Mouse (Mus musculus) heart, postnatal 14 days (tissue): ENCODE measurements at regions not wholly inside any gene's neighbourhood (a gene's known extent, or its start where the extent isn't known, plus 50 kb on each side); places are given as distances from the start of the nearest gene placed in this dataset.

Experiments used
- DNase-seq, 2 experiments: peaks; one replicate each; pipeline ENCODE4 v3.0.0; 2021 to 2022
- intact Hi-C: fragments of 180-260 bp; cut with DNase I; formaldehyde crosslinking; loops from one replicate; pipeline ENCODE4 v1.15.1; 2025

- no peak for DNase-seq
- intact Hi-C loops: no loop called here
These were observed 424.2 kb downstream of the Pros1 start for GRCm38 (mm10) chr16:63278259-63278697.

- no peak for DNase-seq
- intact Hi-C loops: no loop called here
These were observed 433.5 kb downstream of the Pros1 start for GRCm38 (mm10) chr16:63287655-63288054.

- intact Hi-C loops: no loop called here
- no peak for DNase-seq
These were observed 457.6 kb downstream of the Pros1 start for GRCm38 (mm10) chr16:63311676-63312075.

GRCm38 (mm10) chr16:63313544-63313943, 459.4 kb downstream of the Pros1 start:
- intact Hi-C loops: no loop called here

GRCm38 (mm10) chr16:63319602-63320001, 465.5 kb downstream of the Pros1 start:
- peak in 1 of 2 experiments; percentile 1 for DNase-seq
- intact Hi-C loops: no loop called here

More at GRCm38 (mm10) chr16:63313544-63313943, 459.4 kb downstream of the Pros1 start:
- DNase-seq: no peak

GRCm38 (mm10) chr16:63351511-63352125, 497.5 kb downstream of the Pros1 start:
- DNase-seq: no peak

GRCm38 (mm10) chr16:63369868-63370267, 494.1 kb downstream of the Epha3 start:
- intact Hi-C loops: no loop called here
- DNase-seq: no peak

More at GRCm38 (mm10) chr16:63351511-63352125, 497.5 kb downstream of the Pros1 start:
- intact Hi-C loops: no loop called here

GRCm38 (mm10) chr16:63371275-63371674, 492.7 kb downstream of the Epha3 start:
- intact Hi-C loops: no loop called here
- DNase-seq: no peak

GRCm38 (mm10) chr16:63404976-63405375, 459.0 kb downstream of the Epha3 start:
- no peak for DNase-seq

GRCm38 (mm10) chr16:63412656-63413055, 451.3 kb downstream of the Epha3 start:
- intact Hi-C loops: no loop called here
- DNase-seq: no peak

More at GRCm38 (mm10) chr16:63404976-63405375, 459.0 kb downstream of the Epha3 start:
- intact Hi-C loops: no loop called here

GRCm38 (mm10) chr16:63452301-63452700, 411.7 kb downstream of the Epha3 start:
- intact Hi-C loops: no loop called here
- no peak for DNase-seq

GRCm38 (mm10) chr16:63466615-63467014, 397.4 kb downstream of the Epha3 start:
- no peak for DNase-seq
- intact Hi-C loops: no loop called here

GRCm38 (mm10) chr16:63468851-63469250, 395.1 kb downstream of the Epha3 start:
- intact Hi-C loops: no loop called here
- DNase-seq: no peak
